Mouse (Mus musculus) lung, adult 18-20 months (tissue): ENCODE results near the gene Acp2.

Source experiments
- DNase-seq, 2 experiments: peaks; one replicate each; pipeline ENCODE4 v3.0.0; 2022; ENCODE audit warnings: mixed read lengths in 2 of 2

Gene Acp2

GRCm38 (mm10) chr2:91256256-91257125, 53.8 kb downstream of the Acp2 start:
- DNase-seq, result peak; percentile 66

- peak in 1 of 2 experiments; percentile 54 for DNase-seq
These were observed 54.7 kb downstream of the Acp2 start for GRCm38 (mm10) chr2:91257126-91257980.

- peak in 1 of 2 experiments; percentile 46 for DNase-seq
These were observed 55.4 kb downstream of the Acp2 start for GRCm38 (mm10) chr2:91258054-91258453.

- no peak for DNase-seq
These were observed 56.1 kb downstream of the Acp2 start for GRCm38 (mm10) chr2:91258830-91259229.

- DNase-seq, result no peak
These were observed 56.8 kb downstream of the Acp2 start for GRCm38 (mm10) chr2:91259493-91259892.
